Mouse (Mus musculus) thymus, postnatal 0 days (tissue): ENCODE measurements around the gene Ttc21a. TPM values are rescaled to one million over a fixed set of nuclear protein-coding genes. Genes with fewer than 3 reads are reported as not detected.
"Not testable (repeated sequence)": the region's sequence is repeated elsewhere in the genome, so short reads cannot be mapped to it uniquely, and the experiment has no call there.

Experiments used
- DNase-seq: peaks from one replicate; pipeline ENCODE4 v3.0.0-alpha.2; 2015; ENCODE audit warnings: low spot score
- polyA plus RNA-seq: library from polyadenylated mRNA; unstranded; fragments of >200 nt; fragmentation: Nextera tagmentation; extraction: Ambion mirVana; gene quantifications from 2 replicates; pipeline ENCODE4 v1.2.1, GENCODE M21; 2015

The Ttc21a gene
- polyA plus RNA-seq, 1 experiment from 2014 or later, result 0.05 TPM

DNA sequence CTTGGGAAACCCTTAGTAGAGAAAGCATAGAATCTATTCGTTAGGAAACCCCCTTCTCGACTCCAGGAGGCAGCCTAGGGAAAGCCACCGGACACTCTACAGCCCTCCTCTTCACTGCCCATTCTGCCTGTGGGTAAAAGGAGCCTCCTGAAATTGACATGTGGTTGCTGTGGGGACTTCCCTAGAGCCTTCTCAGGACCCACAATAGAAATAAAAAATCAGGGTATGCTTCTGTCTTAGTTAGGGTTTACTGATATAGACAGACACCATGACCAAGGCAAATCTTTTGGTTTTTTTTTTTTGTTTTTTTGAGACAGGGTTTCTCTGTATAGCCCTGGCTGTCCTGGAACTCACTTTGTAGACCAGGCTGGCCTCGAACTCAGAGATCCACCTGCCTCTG lies 58.7 kb downstream of the Ttc21a start:
- no peak for DNase-seq

DNA sequence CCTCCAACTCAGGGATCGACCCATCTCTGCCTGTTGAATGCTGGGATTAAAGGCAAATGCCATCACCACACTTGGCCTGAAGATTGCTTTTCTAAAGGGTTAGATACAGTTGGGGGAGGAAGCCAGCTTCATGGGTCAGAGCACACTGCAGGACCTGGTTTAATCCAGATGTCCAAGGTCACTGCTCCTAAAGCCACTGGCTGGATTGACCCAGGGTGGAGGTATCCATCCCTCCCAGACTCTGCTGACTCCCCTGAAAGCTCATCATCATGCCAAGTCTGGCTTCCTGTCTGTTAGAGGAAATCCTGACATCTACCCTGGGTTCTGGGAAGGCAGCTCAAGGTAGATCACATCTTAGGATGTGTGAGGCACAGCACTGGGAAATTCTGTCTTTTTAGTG lies 61.4 kb downstream of the Ttc21a start:
- no peak for DNase-seq

- DNase-seq, result no peak
Observed at GRCm38 (mm10) chr9:119999636-120000035, 62.2 kb downstream of the Ttc21a start.

- DNase-seq, result no peak
Observed at GRCm38 (mm10) chr9:120000761-120001160, 63.4 kb downstream of the Ttc21a start.

DNA sequence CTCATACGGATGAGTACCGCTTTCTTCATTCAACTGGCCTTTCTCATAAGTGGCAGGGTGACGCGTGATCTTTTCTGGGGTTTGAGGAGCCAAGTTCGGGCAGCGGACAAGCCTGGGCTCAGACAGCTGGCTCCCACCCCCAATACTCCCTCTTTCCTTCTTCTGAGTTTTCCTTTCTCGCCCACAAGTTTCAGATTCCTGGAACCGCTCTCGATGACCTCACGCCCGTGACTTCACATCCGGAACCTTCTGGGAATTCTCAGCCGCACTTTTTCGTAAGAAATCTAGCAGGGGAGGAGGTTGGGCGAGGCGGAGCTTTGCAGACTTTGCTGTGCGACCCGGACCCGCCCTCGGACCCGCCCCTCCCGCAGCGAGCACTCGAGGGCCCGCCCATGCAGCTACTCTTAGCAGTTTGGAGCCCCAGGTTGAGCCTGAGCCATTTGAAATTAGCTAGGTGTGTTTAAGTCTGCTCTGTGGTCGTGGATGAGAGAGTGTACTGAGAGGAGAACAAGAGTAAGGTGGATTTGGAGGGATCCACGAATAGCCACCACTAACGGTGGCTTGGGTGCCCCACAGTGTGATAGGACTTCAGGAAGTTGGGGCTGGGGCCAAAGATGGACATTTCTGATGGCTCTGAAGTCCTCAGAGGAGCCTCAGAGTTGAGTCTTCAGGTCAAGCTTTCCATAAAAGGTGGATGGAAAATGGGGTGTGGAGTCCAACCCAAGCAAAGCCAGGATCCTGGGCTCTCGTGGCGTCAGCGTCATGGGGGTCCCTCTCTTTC lies 64.7 kb downstream of the Ttc21a start:
- DNase-seq, result peak; percentile 76

DNA sequence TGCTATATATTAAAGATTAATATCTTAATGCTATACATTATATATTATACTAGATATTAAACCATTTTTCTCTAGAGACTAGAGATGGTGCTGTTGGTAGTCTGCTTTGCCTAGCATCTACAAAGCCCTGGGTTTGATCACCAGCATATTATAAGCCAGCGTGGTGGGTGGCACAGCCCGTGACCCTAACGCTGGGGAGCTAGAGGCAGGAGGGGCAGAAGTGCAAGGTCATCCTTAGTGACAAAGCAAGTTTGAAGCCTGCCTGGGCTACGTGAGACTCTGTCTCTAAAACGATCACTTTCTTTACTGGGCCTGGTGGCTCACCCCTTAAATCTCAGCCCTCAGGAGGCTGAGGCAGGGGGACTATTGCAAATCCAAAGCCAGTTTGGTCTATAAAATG lies 65.5 kb downstream of the Ttc21a start:
- no peak for DNase-seq

GRCm38 (mm10) chr9:120005936-120006335 lies 68.5 kb downstream of the Ttc21a start:
- no peak for DNase-seq

- no peak for DNase-seq
Observed at GRCm38 (mm10) chr9:120007833-120008232, 70.4 kb downstream of the Ttc21a start.

- DNase-seq, result no peak
Observed at GRCm38 (mm10) chr9:120009226-120009841, 71.9 kb downstream of the Ttc21a start.

DNA sequence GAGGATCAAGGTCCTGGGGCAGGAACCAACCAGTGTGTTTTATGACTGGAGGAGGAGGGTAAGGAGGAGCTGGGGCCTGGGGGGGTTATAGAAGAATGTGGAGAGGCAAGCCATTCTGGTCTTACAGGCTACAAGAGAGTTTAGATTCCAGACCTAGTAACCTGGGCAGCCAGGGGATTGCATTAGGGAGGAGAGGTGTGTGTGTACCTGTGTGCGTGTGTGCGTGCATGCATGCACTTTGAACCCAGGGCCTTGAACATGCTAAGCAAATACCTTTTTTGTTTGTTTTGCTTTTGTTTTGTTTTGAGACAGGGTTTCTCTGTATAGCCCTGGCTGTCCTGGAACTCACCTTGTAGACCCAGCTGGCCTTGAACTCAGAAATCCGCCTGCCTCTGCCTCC lies 72.5 kb downstream of the Ttc21a start:
- DNase-seq, result no peak

- peak; percentile 97 for DNase-seq
Observed at GRCm38 (mm10) chr9:120010781-120011511, 73.5 kb downstream of the Ttc21a start.

DNA sequence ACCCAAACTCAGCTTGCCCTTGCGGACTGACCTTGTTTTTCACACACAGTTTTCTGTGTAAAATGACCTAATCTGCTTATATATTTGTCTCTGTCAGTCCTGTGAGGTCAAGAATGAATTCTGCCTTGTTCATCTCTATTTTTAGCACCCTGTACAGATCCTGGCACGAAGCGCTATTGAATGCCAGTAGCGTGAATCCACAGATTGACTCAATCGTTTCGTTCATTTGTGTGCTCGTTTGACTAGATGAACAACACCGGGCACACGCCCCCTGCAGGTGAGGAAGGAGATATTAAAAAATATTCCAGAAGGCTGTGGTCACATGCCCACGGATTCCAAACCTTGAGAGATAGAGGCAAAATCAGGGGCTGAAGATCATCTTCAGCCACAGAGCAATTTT lies 74.1 kb downstream of the Ttc21a start:
- DNase-seq, result peak; percentile 78

GRCm38 (mm10) chr9:120012161-120012560 lies 74.8 kb downstream of the Ttc21a start:
- DNase-seq, result not testable (repeated sequence)

GRCm38 (mm10) chr9:120012781-120013180 lies 75.4 kb downstream of the Ttc21a start:
- no peak for DNase-seq

- no peak for DNase-seq
Observed at GRCm38 (mm10) chr9:120013251-120013820, 75.9 kb downstream of the Ttc21a start.

DNA sequence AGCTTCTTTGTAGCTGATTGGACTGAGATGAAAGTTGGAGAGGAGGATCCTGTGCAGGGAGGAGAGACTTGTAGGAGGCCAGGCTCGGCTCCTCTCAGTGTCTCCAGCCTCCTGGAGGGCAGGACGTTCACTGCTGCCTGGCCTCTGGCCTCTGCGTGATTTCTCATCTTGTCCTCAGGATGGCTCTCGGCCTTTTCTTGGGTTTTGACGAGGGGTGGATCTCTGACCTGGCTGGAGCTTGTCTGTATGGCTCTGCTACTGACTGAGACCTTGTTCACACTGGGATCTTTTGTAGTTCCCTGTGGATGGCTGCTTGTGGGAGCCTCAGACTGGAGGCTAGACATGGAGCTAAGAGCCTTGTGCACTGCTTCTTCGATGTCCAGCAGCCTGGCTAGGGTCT lies 77.4 kb downstream of the Ttc21a start:
- DNase-seq, result no peak

DNA sequence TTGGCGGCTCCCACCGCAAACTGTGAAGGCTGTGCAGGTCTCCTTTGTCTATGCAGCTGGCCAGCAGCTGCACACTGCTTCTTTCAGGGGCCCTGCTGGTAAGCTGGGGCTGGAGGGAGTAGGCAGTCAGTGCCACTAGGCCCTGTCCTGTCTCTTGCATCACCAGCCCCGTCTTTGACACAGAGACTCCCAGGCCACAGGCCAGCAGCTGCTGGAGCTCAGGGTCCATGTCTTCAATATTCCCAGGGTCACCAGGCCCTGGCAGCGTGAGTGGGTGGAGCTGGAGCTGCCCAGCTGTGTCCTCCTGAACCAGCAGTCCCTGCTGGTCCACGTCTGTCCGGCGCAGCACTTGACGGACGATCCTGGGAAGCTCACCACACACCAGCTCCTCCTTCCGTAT lies 79.5 kb downstream of the Ttc21a start:
- DNase-seq, result no peak

Other genes starting within 250 kb of the Ttc21a start
- not detected in 2 replicates for gene Scn10a, start 218.3 kb upstream of the Ttc21a start, polyA plus RNA-seq
- 0.12 and 0.13 TPM in 2 replicates for gene Scn11a, start 112.2 kb upstream of the Ttc21a start, polyA plus RNA-seq
- gene Wdr48, start 42.7 kb upstream of the Ttc21a start, polyA plus RNA-seq, result 37.8 and 39.0 TPM in 2 replicates
- 7.6 and 8.3 TPM in 2 replicates for gene Gorasp1, start within 50 bp of the Ttc21a start, polyA plus RNA-seq
- 41.3 and 43.3 TPM in 2 replicates for gene Csrnp1, start 47.1 kb downstream of the Ttc21a start, polyA plus RNA-seq
- gene Xirp1, start 86.0 kb downstream of the Ttc21a start, polyA plus RNA-seq, result 0.09 TPM in 1 of 2 replicates, not detected in the other
- gene Cx3cr1, start 132.3 kb downstream of the Ttc21a start, polyA plus RNA-seq, result 4.0 and 4.3 TPM in 2 replicates
- gene Ccr8, start 154.5 kb downstream of the Ttc21a start, polyA plus RNA-seq, result 24.3 and 25.0 TPM in 2 replicates
- gene Slc25a38, start 172.8 kb downstream of the Ttc21a start, polyA plus RNA-seq, result 32.8 and 35.7 TPM in 2 replicates
- gene Rpsa, start 190.1 kb downstream of the Ttc21a start, polyA plus RNA-seq, result 1,819 and 1,824 TPM in 2 replicates
- gene Mobp, start 212.1 kb downstream of the Ttc21a start, polyA plus RNA-seq, result not detected in 2 replicates